Mouse (Mus musculus): Measurements from ENCODE around the gene Cd109.

DNA sequence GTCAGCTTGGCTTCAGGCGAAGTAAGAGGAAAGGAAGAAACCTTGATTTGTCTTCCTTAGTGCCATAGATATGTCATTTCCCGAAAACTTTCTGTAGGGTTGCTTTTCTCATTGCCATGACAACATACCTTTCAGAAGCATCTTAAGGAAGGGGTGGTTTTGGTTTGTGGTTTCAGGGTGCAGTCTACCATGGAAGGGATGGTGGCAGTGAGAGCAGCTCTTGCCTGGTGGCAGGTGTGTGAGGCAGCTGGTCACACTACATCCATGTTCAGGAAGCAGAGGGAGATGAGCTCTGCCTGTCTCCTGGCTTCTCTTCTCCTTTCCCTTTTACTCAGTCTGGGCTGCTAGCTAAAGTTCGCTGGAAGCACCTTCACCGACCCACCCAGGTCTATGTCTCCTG, 26.0 kb downstream of the Cd109 start:
- no peak for TF ChIP-seq CTCF (IDR thresholded peaks at IDR 0.05; ENCODE audit: low read depth)
- TF ChIP-seq EP300 (IDR thresholded peaks at IDR 0.05; ENCODE audit: low read depth): no peak

Data from heart, postnatal 0 days (tissue).